Mouse (Mus musculus) small intestine, adult 2 months (tissue): ENCODE results near the gene Schip1.

Experiments
- CTCF ChIP-seq: fragments of 200-500 bp; IDR thresholded peaks from 2 replicates; pipeline ENCODE4 v1.5.1; 2012; ENCODE audit warnings: low read depth, mild to moderate bottlenecking, control low read depth, inconsistent platforms, low read length, moderate library complexity, mixed read lengths; ENCODE audit not compliant: insufficient replicate concordance, insufficient read length; ENCODE audit errors: extremely low read depth
- POLR2A ChIP-seq: fragments of 200-500 bp; IDR thresholded peaks from 2 replicates; pipeline ENCODE4 v1.6.1; 2012; ENCODE audit warnings: low read depth, mild to moderate bottlenecking, control low read depth, inconsistent platforms, low read length, moderate library complexity

- TF ChIP-seq POLR2A (no peak), CTCF (no peak)
Observed at GRCm38 (mm10) chr3:68368029-68368428, 303.4 kb downstream of the Schip1 start.
